Mouse (Mus musculus) ES-E14 (cell line): Measurements from ENCODE around the gene Dsn1.

ENCODE experiments used
- CHD2 ChIP-seq: IDR thresholded peaks from 2 replicates; pipeline ENCODE4 v1.6.1; 2014; ENCODE audit warnings: mild to moderate bottlenecking, low read depth, low read length, inconsistent platforms
- HCFC1 ChIP-seq: IDR thresholded peaks from 2 replicates; pipeline ENCODE4 v1.6.1; 2012; ENCODE audit warnings: low read length, inconsistent platforms, borderline replicate concordance; ENCODE audit not compliant: insufficient read depth
- MAFK ChIP-seq: IDR thresholded peaks from 2 replicates; pipeline ENCODE4 v1.6.1; 2014; ENCODE audit warnings: mild to moderate bottlenecking, low read depth, low read length, inconsistent platforms; ENCODE audit not compliant: insufficient read depth
- ZC3H11A ChIP-seq: IDR thresholded peaks from 2 replicates; pipeline ENCODE4 v1.6.1; 2012; ENCODE audit warnings: low read depth, mild to moderate bottlenecking, inconsistent platforms, low read length, borderline replicate concordance
- ZNF384 ChIP-seq: IDR thresholded peaks from 2 replicates; pipeline ENCODE4 v1.6.1; 2012; ENCODE audit warnings: low read depth, low read length, inconsistent platforms

GRCm38 (mm10) chr2:157012341-157012740 is 5.4 kb upstream of the Dsn1 start:
- TF ChIP-seq MAFK (no peak), ZC3H11A (no peak), CHD2 (no peak), HCFC1 (no peak), ZNF384 (no peak)
